17 mouse cellular contexts compared by ENCODE assay signal in the genomic region with DNA sequence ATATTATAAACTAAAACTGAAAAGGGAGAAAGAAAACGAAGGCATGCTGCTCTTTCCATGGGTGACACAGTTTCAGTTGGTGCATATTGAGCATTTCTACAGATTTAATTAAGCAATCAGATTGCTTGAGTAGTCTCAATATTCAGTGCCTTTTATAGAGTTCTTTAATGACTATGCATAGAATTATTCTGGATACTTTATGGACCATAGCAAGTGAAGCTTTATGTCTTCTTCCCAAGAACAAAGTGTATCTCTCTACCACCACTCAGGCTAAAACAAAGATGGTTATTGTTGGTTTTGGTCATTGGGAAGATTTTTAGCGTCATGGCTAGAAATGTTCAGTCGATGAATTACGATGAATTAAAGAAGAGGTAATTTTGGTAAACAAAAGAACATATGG.
"Had no signal": no experiment of that assay in that cellular context is flagged by ENCODE, and none has a peak within 500 bp of the region (broad histone marks: within the 10 kb centered on the region; RNA-seq: fewer than 3 reads in every experiment).

No protein-coding gene starts in this region.

- H3K27ac ChIP-seq: liver, embryonic 13.5 days; liver, embryonic 15.5 days; macrophage; midbrain, embryonic 13.5 days; midbrain, embryonic 15.5 days; stomach, embryonic 15.5 days; stomach, postnatal 0 days had no signal

- H3K36me3 ChIP-seq: liver, embryonic 13.5 days; liver, embryonic 15.5 days; midbrain, embryonic 13.5 days; midbrain, embryonic 15.5 days; stomach, embryonic 15.5 days had no signal

- H3K9me3 ChIP-seq: liver, embryonic 13.5 days; liver, embryonic 15.5 days; midbrain, embryonic 13.5 days; midbrain, embryonic 15.5 days; stomach, embryonic 15.5 days had no signal

- H3K4me1 ChIP-seq: liver, embryonic 13.5 days; liver, embryonic 15.5 days; megakaryocyte, embryonic 14.5 days; midbrain, embryonic 13.5 days; midbrain, embryonic 15.5 days; stomach, embryonic 15.5 days had no signal

- DNase-seq: liver, embryonic 13.5 days; liver, postnatal 0 days; lung, adult 2 months; lung, postnatal 14 days; lung, postnatal 36 days; right cerebral cortex, postnatal 14 days; thymus, adult 2 months; thymus, postnatal 25 days; thymus, postnatal 4 days had no signal

- ATAC-seq: liver, postnatal 0 days; midbrain, embryonic 13.5 days; midbrain, embryonic 15.5 days had no signal

- H3K27me3 ChIP-seq: liver, embryonic 13.5 days; liver, embryonic 15.5 days; megakaryocyte, embryonic 14.5 days; midbrain, embryonic 13.5 days; midbrain, embryonic 15.5 days; stomach, embryonic 15.5 days had no signal

- H3K4me3 ChIP-seq: liver, embryonic 13.5 days; liver, embryonic 15.5 days; megakaryocyte, embryonic 14.5 days; midbrain, embryonic 13.5 days; midbrain, embryonic 15.5 days; stomach, embryonic 15.5 days had no signal

- H3K9ac ChIP-seq: liver, embryonic 13.5 days; liver, embryonic 15.5 days; liver, postnatal 0 days; midbrain, embryonic 13.5 days; midbrain, embryonic 15.5 days; stomach, embryonic 15.5 days had no signal

- H3K4me2 ChIP-seq: liver, embryonic 13.5 days; liver, embryonic 15.5 days; midbrain, embryonic 11.5 days; midbrain, embryonic 13.5 days; midbrain, embryonic 15.5 days; stomach, embryonic 15.5 days had no signal
